Mouse (Mus musculus): ENCODE data around the gene Spn. TPM values are rescaled to one million over a fixed set of nuclear protein-coding genes. Genes with fewer than 3 reads are reported as not detected.

The Spn gene
- total RNA-seq, 1 experiment from 2014 or later, result 71.7 TPM

- peak; percentile 23; the same call in 1 of the 2 replicates for ATAC-seq (ENCODE audit: extremely low read depth, insufficient number of reproducible peaks, low FRiP score, poor library complexity, severe bottlenecking)
Measured at GRCm38 (mm10) chr7:127144412-127144811, 6.8 kb upstream of the Spn start.

- ATAC-seq (ENCODE audit: extremely low read depth, insufficient number of reproducible peaks, low FRiP score, poor library complexity, severe bottlenecking), result no peak
Measured at GRCm38 (mm10) chr7:127142666-127143065, 5.0 kb upstream of the Spn start.

- no peak for ATAC-seq (ENCODE audit: extremely low read depth, insufficient number of reproducible peaks, low FRiP score, poor library complexity, severe bottlenecking)
Measured at GRCm38 (mm10) chr7:127142214-127142613, 4.6 kb upstream of the Spn start.

- ATAC-seq (ENCODE audit: extremely low read depth, insufficient number of reproducible peaks, low FRiP score, poor library complexity, severe bottlenecking), result no peak
Measured at GRCm38 (mm10) chr7:127140623-127141404, 3.2 kb upstream of the Spn start.

GRCm38 (mm10) chr7:127139562-127139961 lies 1.9 kb upstream of the Spn start:
- ATAC-seq (ENCODE audit: extremely low read depth, insufficient number of reproducible peaks, low FRiP score, poor library complexity, severe bottlenecking), result no peak

- no peak for ATAC-seq (ENCODE audit: extremely low read depth, insufficient number of reproducible peaks, low FRiP score, poor library complexity, severe bottlenecking)
Measured at GRCm38 (mm10) chr7:127139100-127139499, 1.5 kb upstream of the Spn start.

GRCm38 (mm10) chr7:127136181-127137071 lies 1.2 kb downstream of the Spn start:
- 0 out of 2 replicates have a peak, but pooled peaks have one; percentile 13 for ATAC-seq (ENCODE audit: extremely low read depth, insufficient number of reproducible peaks, low FRiP score, poor library complexity, severe bottlenecking)

GRCm38 (mm10) chr7:127134821-127135447 lies 2.7 kb downstream of the Spn start:
- ATAC-seq (ENCODE audit: extremely low read depth, insufficient number of reproducible peaks, low FRiP score, poor library complexity, severe bottlenecking), result peak; percentile 60

GRCm38 (mm10) chr7:127133125-127133524 lies 4.5 kb downstream of the Spn start:
- ATAC-seq (ENCODE audit: extremely low read depth, insufficient number of reproducible peaks, low FRiP score, poor library complexity, severe bottlenecking), result no peak

- ATAC-seq (ENCODE audit: extremely low read depth, insufficient number of reproducible peaks, low FRiP score, poor library complexity, severe bottlenecking), result peak; percentile 54; the same call in 1 of the 2 replicates
Measured at GRCm38 (mm10) chr7:127129638-127130037, 8.0 kb downstream of the Spn start.

- ATAC-seq (ENCODE audit: extremely low read depth, insufficient number of reproducible peaks, low FRiP score, poor library complexity, severe bottlenecking), result no peak
Measured at GRCm38 (mm10) chr7:127121911-127122270, 15.7 kb downstream of the Spn start, which contains the start of gene Qprt. Gene Qprt (minus strand): TSS chr7:127122226.

GRCm38 (mm10) chr7:127121061-127121910 lies 16.3 kb downstream of the Spn start:
- no peak for ATAC-seq (ENCODE audit: extremely low read depth, insufficient number of reproducible peaks, low FRiP score, poor library complexity, severe bottlenecking)

- ATAC-seq (ENCODE audit: extremely low read depth, insufficient number of reproducible peaks, low FRiP score, poor library complexity, severe bottlenecking), result no peak
Measured at GRCm38 (mm10) chr7:127118671-127119445, 18.8 kb downstream of the Spn start.

- ATAC-seq (ENCODE audit: extremely low read depth, insufficient number of reproducible peaks, low FRiP score, poor library complexity, severe bottlenecking), result no peak
Measured at GRCm38 (mm10) chr7:127117948-127118347, 19.7 kb downstream of the Spn start.

GRCm38 (mm10) chr7:127116331-127116935 lies 21.2 kb downstream of the Spn start:
- ATAC-seq (ENCODE audit: extremely low read depth, insufficient number of reproducible peaks, low FRiP score, poor library complexity, severe bottlenecking), result no peak

GRCm38 (mm10) chr7:127114920-127115319 lies 22.7 kb downstream of the Spn start:
- ATAC-seq (ENCODE audit: extremely low read depth, insufficient number of reproducible peaks, low FRiP score, poor library complexity, severe bottlenecking), result no peak

- no peak for ATAC-seq (ENCODE audit: extremely low read depth, insufficient number of reproducible peaks, low FRiP score, poor library complexity, severe bottlenecking)
Measured at GRCm38 (mm10) chr7:127113614-127114259, 23.9 kb downstream of the Spn start.
